Mouse (Mus musculus) CH12.LX (cell line): ENCODE results near the gene Gm10428. TPM values are rescaled to one million over a fixed set of nuclear protein-coding genes. Genes with fewer than 3 reads are reported as not detected.

Experiments used
- DNase-seq: peaks from one replicate; pipeline ENCODE4 v3.0.0-alpha.2; 2013; ENCODE audit errors: extremely low read depth
- H3K27ac ChIP-seq: 2 replicates; pipeline ENCODE4 v1.5.1; 2012; ENCODE audit warnings: low read depth, mild to moderate bottlenecking, control low read depth, moderate library complexity; ENCODE audit not compliant: insufficient read depth
- H3K27me3 ChIP-seq: replicated peaks from 2 replicates; pipeline ENCODE3; 2012; ENCODE audit warnings: inconsistent platforms
- H3K36me3 ChIP-seq, 2 experiments: replicated peaks in 1 of 2; 2 replicates each; pipeline versions ENCODE3 to v1.6.1; 2012; ENCODE audit warnings: inconsistent platforms in 1 of 2, low read length in 1 of 2, mild to moderate bottlenecking in 1 of 2, mixed read lengths in 1 of 2, moderate library complexity in 1 of 2; ENCODE audit not compliant: control insufficient read depth in 1 of 2, insufficient read depth in 1 of 2
- H3K4me1 ChIP-seq, 2 experiments: 2 replicates each; pipeline ENCODE4 v1.6.1; 2012; ENCODE audit warnings: inconsistent platforms in 1 of 2, moderate library complexity in 1 of 2; ENCODE audit not compliant: insufficient read depth in 2 of 2, control insufficient read depth in 1 of 2
- H3K4me2 ChIP-seq: 2 replicates; pipeline ENCODE4 v1.6.1; 2012; ENCODE audit warnings: low read depth, mild to moderate bottlenecking, control low read depth; ENCODE audit not compliant: poor library complexity, insufficient read depth, severe bottlenecking
- H3K4me3 ChIP-seq, 3 experiments: fragments of 150-350 bp in 1 of 3; sonication (generic) in 1 of 3; replicated peaks in 1 of 3; 2 replicates each; pipeline versions ENCODE3 to v1.5.1; 2011 to 2012; ENCODE audit warnings: low read depth in 2 of 3, low read length in 2 of 3, mild to moderate bottlenecking in 2 of 3, moderate library complexity in 2 of 3, control low read depth in 1 of 3, improper control_type of control experiment in 1 of 3, inconsistent platforms in 1 of 3, mixed read lengths in 1 of 3; ENCODE audit not compliant: poor library complexity in 1 of 3
- H3K79me2 ChIP-seq: replicated peaks from 2 replicates; pipeline ENCODE4 v1.6.1; 2012; ENCODE audit warnings: mild to moderate bottlenecking, moderate library complexity; ENCODE audit not compliant: control insufficient read depth, poor library complexity, insufficient read depth, severe bottlenecking; ENCODE audit errors: extremely low read depth
- H3K9ac ChIP-seq: 2 replicates; pipeline ENCODE4 v1.6.1; 2012; ENCODE audit warnings: low read depth, mild to moderate bottlenecking, control low read depth, moderate library complexity; ENCODE audit not compliant: insufficient read depth
- H3K9me3 ChIP-seq: replicated peaks from 2 replicates; pipeline ENCODE3; 2012; ENCODE audit warnings: low read length, inconsistent platforms, mixed read lengths
- BHLHE40 ChIP-seq: IDR thresholded peaks from 2 replicates; pipeline ENCODE4 v1.6.1; 2011; ENCODE audit warnings: mild to moderate bottlenecking, low read depth, low read length, improper control_type of control experiment
- CHD1 ChIP-seq: IDR thresholded peaks from 2 replicates; pipeline ENCODE4 v1.6.1; 2012; ENCODE audit warnings: low read depth, low read length, improper control_type of control experiment, inconsistent platforms
- CHD2 ChIP-seq: IDR thresholded peaks from 2 replicates; pipeline ENCODE4 v1.6.1; 2011; ENCODE audit warnings: low read length, improper control_type of control experiment
- CTCF ChIP-seq, 2 experiments: IDR thresholded peaks in 1 of 2; conservative IDR thresholded peaks in 1 of 2; 2 replicates each; pipeline ENCODE4 v1.5.1; 2011 to 2012; ENCODE audit warnings: low read depth in 2 of 2, low read length in 2 of 2, improper control_type of control experiment in 1 of 2, inconsistent platforms in 1 of 2, mild to moderate bottlenecking in 1 of 2, moderate library complexity in 1 of 2
- E2F4 ChIP-seq: IDR thresholded peaks from 2 replicates; pipeline ENCODE4 v1.6.1; 2011; ENCODE audit warnings: low read depth, low read length, improper control_type of control experiment; ENCODE audit not compliant: insufficient replicate concordance
- EP300 ChIP-seq: IDR thresholded peaks from 2 replicates; pipeline ENCODE4 v1.6.1; 2011; ENCODE audit warnings: low read length, improper control_type of control experiment
- ETS1 ChIP-seq: conservative IDR thresholded peaks from 2 replicates; pipeline ENCODE4 v1.6.1; 2012; ENCODE audit warnings: low read depth, mild to moderate bottlenecking, inconsistent platforms, low read length, improper control_type of control experiment, moderate library complexity
- GABPA ChIP-seq: IDR thresholded peaks from 2 replicates; pipeline ENCODE4 v1.6.1; 2012; ENCODE audit warnings: low read depth, low read length, improper control_type of control experiment, inconsistent platforms; ENCODE audit not compliant: insufficient replicate concordance
- HCFC1 ChIP-seq: IDR thresholded peaks from 2 replicates; pipeline ENCODE4 v1.6.1; 2012; ENCODE audit warnings: low read depth, mild to moderate bottlenecking, inconsistent platforms, low read length, improper control_type of control experiment
- IRF4 ChIP-seq: IDR thresholded peaks from 2 replicates; pipeline ENCODE4 v1.6.1; 2014; ENCODE audit warnings: low read depth, mild to moderate bottlenecking, inconsistent platforms, low read length, improper control_type of control experiment
- JUN ChIP-seq: IDR thresholded peaks from 2 replicates; pipeline ENCODE4 v1.6.1; 2011; ENCODE audit warnings: low read depth, mild to moderate bottlenecking, low read length, improper control_type of control experiment, moderate library complexity; ENCODE audit not compliant: insufficient read depth
- JUND ChIP-seq: conservative IDR thresholded peaks from 2 replicates; pipeline ENCODE4 v1.6.1; 2011; ENCODE audit warnings: low read depth, low read length, improper control_type of control experiment
- MAFK ChIP-seq: IDR thresholded peaks from 2 replicates; pipeline ENCODE4 v1.6.1; 2011; ENCODE audit warnings: low read length, improper control_type of control experiment; ENCODE audit not compliant: insufficient replicate concordance
- MAX ChIP-seq: IDR thresholded peaks from 2 replicates; pipeline ENCODE4 v1.6.1; 2011; ENCODE audit warnings: low read length, improper control_type of control experiment
- MAZ ChIP-seq: IDR thresholded peaks from 2 replicates; pipeline ENCODE4 v1.6.1; 2012; ENCODE audit warnings: low read depth, mild to moderate bottlenecking, inconsistent platforms, low read length, improper control_type of control experiment, moderate library complexity
- MEF2A ChIP-seq: IDR thresholded peaks from 2 replicates; pipeline ENCODE4 v1.6.1; 2014; ENCODE audit warnings: low read depth, mild to moderate bottlenecking, inconsistent platforms, low read length, improper control_type of control experiment, borderline replicate concordance
- MXI1 ChIP-seq: IDR thresholded peaks from 2 replicates; pipeline ENCODE4 v1.6.1; 2011; ENCODE audit warnings: mild to moderate bottlenecking, low read depth, low read length, improper control_type of control experiment
- MYC ChIP-seq: IDR thresholded peaks from 2 replicates; pipeline ENCODE4 v1.6.1; 2011; ENCODE audit warnings: low read depth, mild to moderate bottlenecking, improper control_type of control experiment, low read length
- NELFE ChIP-seq: IDR thresholded peaks from 2 replicates; pipeline ENCODE4 v1.6.1; 2011; ENCODE audit warnings: low read depth, low read length, improper control_type of control experiment
- PAX5 ChIP-seq: IDR thresholded peaks from 2 replicates; pipeline ENCODE4 v1.6.1; 2012; ENCODE audit warnings: low read length, inconsistent platforms, mixed read lengths
- POLR2A ChIP-seq: IDR thresholded peaks from 2 replicates; pipeline ENCODE4 v1.6.1; 2011; ENCODE audit warnings: low read depth, mild to moderate bottlenecking, improper control_type of control experiment, low read length
- POLR2AphosphoS2 ChIP-seq: IDR thresholded peaks from 2 replicates; pipeline ENCODE4 v1.6.1; 2011; ENCODE audit warnings: low read depth, low read length, improper control_type of control experiment
- RAD21 ChIP-seq: IDR thresholded peaks from 2 replicates; pipeline ENCODE4 v1.6.1; 2011; ENCODE audit warnings: low read depth, mild to moderate bottlenecking, low read length, improper control_type of control experiment, moderate library complexity
- RCOR1 ChIP-seq: conservative IDR thresholded peaks from 2 replicates; pipeline ENCODE4 v1.6.1; 2012; ENCODE audit warnings: low read depth, mild to moderate bottlenecking, inconsistent platforms, low read length, improper control_type of control experiment
- TCF12 ChIP-seq: IDR thresholded peaks from 2 replicates; pipeline ENCODE4 v1.6.1; 2014; ENCODE audit warnings: low read depth, mild to moderate bottlenecking, inconsistent platforms, low read length, improper control_type of control experiment
- UBTF ChIP-seq: IDR thresholded peaks from 2 replicates; pipeline ENCODE4 v1.6.1; 2012; ENCODE audit warnings: low read depth, mild to moderate bottlenecking, inconsistent platforms, low read length, improper control_type of control experiment, moderate library complexity
- USF1 ChIP-seq: IDR thresholded peaks from 2 replicates; pipeline ENCODE4 v1.6.1; 2014; ENCODE audit warnings: low read depth, mild to moderate bottlenecking, inconsistent platforms, low read length, improper control_type of control experiment
- USF2 ChIP-seq: conservative IDR thresholded peaks from 2 replicates; pipeline ENCODE4 v1.6.1; 2011; ENCODE audit warnings: low read depth, low read length, improper control_type of control experiment
- ZC3H11A ChIP-seq: IDR thresholded peaks from 2 replicates; pipeline ENCODE4 v1.6.1; 2012; ENCODE audit warnings: low read depth, mild to moderate bottlenecking, inconsistent platforms, low read length, improper control_type of control experiment
- ZKSCAN1 ChIP-seq: IDR thresholded peaks from 2 replicates; pipeline ENCODE4 v1.6.1; 2012; ENCODE audit warnings: low read depth, inconsistent platforms, low read length, improper control_type of control experiment, borderline replicate concordance
- ZNF384 ChIP-seq: IDR thresholded peaks from 2 replicates; pipeline ENCODE4 v1.6.1; 2012; ENCODE audit warnings: low read depth, low read length, improper control_type of control experiment, inconsistent platforms
- dilution Hi-C: fragments of 300-500 bp; cut with MboI; formaldehyde crosslinking; loops from 2 replicates; pipeline ENCODE4 v1.14.3; 2020; ENCODE audit warnings: low sequenced_read_pairs; ENCODE audit not compliant: extremely low pct_unique_long_range_greater_than_20kb, extremely low pct_ligation_motif_present
- in situ Hi-C: fragments of 300-500 bp; cut with MboI; formaldehyde crosslinking; loops from 3 replicates; pipeline ENCODE4 v1.14.3; 2019; ENCODE audit warnings: low sequenced_read_pairs, low pct_ligation_motif_present, low pct_unique_long_range_greater_than_20kb, mixed read lengths
- polyA plus RNA-seq: library from polyadenylated mRNA; unstranded; fragments of >175 nt; gene quantifications from 2 replicates; pipeline ENCODE4 v1.2.1, GENCODE M21; 2012; ENCODE audit warnings: low read depth; ENCODE audit not compliant: insufficient read length
- total RNA-seq, 2 experiments: library from RNA; depleted of rRNA; stranded (reverse); fragments of 300-350 nt in 1 of 2; fragments of >200 nt in 1 of 2; gene quantifications; 2 replicates each; pipeline ENCODE4 v1.2.3; 2012 to 2014

The Gm10428 gene
- total and polyA plus RNA-seq, 3 experiments: not detected

- dilution Hi-C loops: no loop called here
- TF ChIP-seq CTCF (conservative IDR thresholded peaks at IDR 0.05 in 1 of 2, IDR thresholded peaks at IDR 0.05 in 1 of 2; ENCODE audit: low read depth in 2 of 2, low read length in 2 of 2) (no peak), MAZ (no peak), EP300 (no peak), MXI1 (no peak), CHD2 (no peak), MAFK (no peak)
- H3K36me3 ChIP-seq: no peaks in the 10 kb centered on the region
- in situ Hi-C loops: no loop called here
- H3K9ac ChIP-seq: no peak overlapping the region
- no peaks in the 10 kb centered on the region for H3K27me3 ChIP-seq
- no peak for DNase-seq
- H3K9me3 ChIP-seq: no peaks in the 10 kb centered on the region
- no peak overlapping the region for H3K27ac ChIP-seq
- no peaks in the 10 kb centered on the region for H3K79me2 ChIP-seq
- H3K4me1 ChIP-seq: no peaks in the 10 kb centered on the region
- no peak overlapping the region for H3K4me2 ChIP-seq
- no peak overlapping the region for H3K4me3 ChIP-seq
These were observed 10.5 kb upstream of the Gm10428 start for GRCm38 (mm10) chr11:62742261-62742957.

GRCm38 (mm10) chr11:62744103-62744502 is 8.8 kb upstream of the Gm10428 start:
- Histone ChIP-seq H3K36me3 (no peaks in the 10 kb centered on the region), H3K4me2 (no peak overlapping the region), H3K9ac (no peak overlapping the region), H3K4me1 (no peaks in the 10 kb centered on the region), H3K9me3 (no peaks in the 10 kb centered on the region), H3K27ac (no peak overlapping the region), H3K4me3 (no peak overlapping the region), H3K79me2 (no peaks in the 10 kb centered on the region), H3K27me3 (peaks cover 2% of the 10 kb centered on the region)
- DNase-seq: peak; percentile 74
- dilution Hi-C loops (no loop called here), in situ Hi-C loops (no loop called here)
- TF ChIP-seq UBTF (no peak), ZC3H11A (peak; percentile 2; the same call in 1 of the 2 replicates), MEF2A (no peak), BHLHE40 (no peak), NELFE (no peak; the same call in 1 of the 2 replicates), RCOR1 (no peak), IRF4 (0 out of 2 replicates have a peak, but pooled peaks have one; percentile 30), MAX (0 out of 2 replicates have a peak, but pooled peaks have one; percentile 15), HCFC1 (no peak), GABPA (no peak), ZKSCAN1 (no peak), JUN (no peak), PAX5 (no peak), USF2 (no peak), MAFK (no peak), JUND (no peak), MXI1 (no peak), E2F4 (no peak), POLR2A (no peak), ETS1 (no peak), MYC (no peak), TCF12 (no peak), RAD21 (peak; percentile 98), USF1 (no peak), CTCF (conservative IDR thresholded peaks at IDR 0.05 in 1 of 2, IDR thresholded peaks at IDR 0.05 in 1 of 2; ENCODE audit: low read depth in 2 of 2, low read length in 2 of 2) (peak; percentile 99), POLR2AphosphoS2 (no peak), CHD2 (no peak), MAZ (no peak), CHD1 (no peak), ZNF384 (peak; percentile 55)
